Mouse (Mus musculus): Measurements from ENCODE around the gene Polr2g.

The Polr2g gene

GRCm38 (mm10) chr19:8818301-8818798, 20.0 kb upstream of the Polr2g start:
- no peak for DNase-seq (ENCODE audit: low read depth)

GRCm38 (mm10) chr19:8817001-8817400, 18.6 kb upstream of the Polr2g start:
- DNase-seq (ENCODE audit: low read depth) = no peak

DNA sequence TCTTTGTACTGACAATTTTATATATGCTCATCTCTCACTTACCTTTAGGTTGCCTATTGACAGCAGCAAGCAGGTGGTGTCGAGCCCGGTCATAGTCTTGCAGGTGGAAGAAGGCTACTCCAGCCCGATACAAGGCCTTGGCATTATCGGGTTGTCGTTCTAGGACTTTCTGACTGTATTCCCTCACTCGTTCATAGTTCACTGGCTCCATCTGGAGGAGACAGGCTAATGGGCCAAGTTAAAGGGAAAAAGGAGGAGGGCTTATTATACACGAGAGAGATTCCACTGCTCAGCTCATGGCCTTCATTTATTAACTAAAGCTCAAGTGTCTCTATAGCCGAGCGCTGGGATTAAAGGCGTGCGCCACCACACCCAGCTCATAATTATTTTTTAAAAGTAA, 17.4 kb upstream of the Polr2g start:
- DNase-seq (ENCODE audit: low read depth) = no peak

DNA sequence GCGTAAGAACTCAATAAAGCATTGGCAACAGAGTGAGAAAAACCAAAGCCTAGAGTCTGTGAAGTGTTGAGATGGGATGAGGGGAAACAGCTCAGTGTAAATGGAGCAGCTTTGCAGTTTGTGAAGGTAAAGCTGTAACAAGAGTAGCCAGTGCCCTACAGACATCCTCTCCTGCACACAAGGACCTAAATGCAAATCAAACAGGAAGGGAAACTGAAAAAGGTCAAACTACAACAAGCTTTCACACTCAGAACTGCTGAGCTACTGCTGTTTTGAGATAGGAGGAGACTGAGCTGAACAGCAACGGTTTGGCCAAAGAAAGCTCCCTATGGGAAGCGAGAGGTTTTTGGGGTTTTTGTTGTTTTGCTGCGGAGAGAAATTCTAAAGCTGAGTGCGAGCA, 8.4 kb upstream of the Polr2g start:
- DNase-seq (ENCODE audit: low read depth) = no peak

DNA sequence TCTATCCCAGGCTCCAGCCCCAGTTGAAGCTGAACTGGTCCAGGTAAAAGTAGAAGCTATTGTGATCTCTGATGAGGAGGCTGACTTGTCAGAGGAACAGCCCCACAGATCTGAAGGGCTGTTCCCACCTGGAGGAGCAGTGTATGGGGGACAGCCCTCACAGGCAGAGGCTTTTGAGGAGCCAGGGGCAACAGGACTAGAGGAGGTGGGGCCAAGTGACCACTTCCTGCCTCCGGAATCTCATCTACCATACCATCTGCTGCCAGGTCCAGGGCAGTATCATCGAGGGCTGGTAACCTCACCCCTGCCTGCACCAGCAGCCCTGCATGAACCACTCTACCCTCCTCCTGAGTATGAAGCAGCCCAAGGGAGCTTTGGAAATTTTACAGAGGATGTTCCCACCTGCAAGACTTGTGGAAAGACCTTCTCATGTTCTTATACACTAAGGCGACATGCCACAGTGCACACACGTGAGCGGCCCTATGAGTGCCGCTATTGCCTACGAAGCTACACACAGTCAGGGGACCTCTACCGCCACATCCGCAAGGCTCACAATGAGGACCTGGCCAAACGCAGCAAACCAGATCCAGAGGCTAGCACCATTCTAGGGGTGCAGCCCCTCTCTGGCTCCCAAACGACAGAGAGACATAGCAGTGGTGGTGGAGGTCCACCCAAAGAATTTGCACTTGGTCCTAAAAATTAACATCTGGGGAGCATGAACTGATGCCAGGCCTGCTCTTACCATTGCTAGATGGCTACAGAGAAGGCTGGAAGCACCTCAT, 5.7 kb upstream of the Polr2g start:
- no peak for DNase-seq (ENCODE audit: low read depth)

GRCm38 (mm10) chr19:8803204-8803780, 4.9 kb upstream of the Polr2g start:
- no peak for DNase-seq (ENCODE audit: low read depth)

GRCm38 (mm10) chr19:8802130-8802821, 3.9 kb upstream of the Polr2g start, which contains the start of gene Zbtb3:
TSS of gene Zbtb3 (plus strand) at chr19:8802555.
- peak; percentile 99 for DNase-seq (ENCODE audit: low read depth)

DNA sequence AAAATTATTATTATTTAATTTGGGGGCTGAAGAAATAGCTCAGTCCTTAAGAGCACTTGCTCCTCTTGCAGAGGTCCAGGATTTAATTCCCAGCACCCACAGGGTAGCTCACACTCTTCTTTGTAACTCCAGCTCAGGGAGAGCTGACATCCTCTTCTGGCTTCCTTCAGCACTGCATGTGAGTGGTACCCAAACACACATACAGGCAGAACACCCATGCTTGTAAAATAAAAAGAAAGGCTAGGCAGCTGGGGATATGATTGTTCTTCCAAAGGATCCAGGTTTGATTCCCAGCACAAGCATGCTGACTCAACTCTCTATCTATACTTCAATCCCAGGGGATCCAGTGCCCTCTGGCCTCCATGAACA, 554 bp upstream of the Polr2g start:
- DNase-seq (ENCODE audit: low read depth) = no peak

GRCm38 (mm10) chr19:8790171-8790570, 8.2 kb downstream of the Polr2g start:
- DNase-seq (ENCODE audit: low read depth) = no peak

- DNase-seq (ENCODE audit: low read depth) = no peak
Observed at GRCm38 (mm10) chr19:8789171-8789570, 9.2 kb downstream of the Polr2g start.

DNA sequence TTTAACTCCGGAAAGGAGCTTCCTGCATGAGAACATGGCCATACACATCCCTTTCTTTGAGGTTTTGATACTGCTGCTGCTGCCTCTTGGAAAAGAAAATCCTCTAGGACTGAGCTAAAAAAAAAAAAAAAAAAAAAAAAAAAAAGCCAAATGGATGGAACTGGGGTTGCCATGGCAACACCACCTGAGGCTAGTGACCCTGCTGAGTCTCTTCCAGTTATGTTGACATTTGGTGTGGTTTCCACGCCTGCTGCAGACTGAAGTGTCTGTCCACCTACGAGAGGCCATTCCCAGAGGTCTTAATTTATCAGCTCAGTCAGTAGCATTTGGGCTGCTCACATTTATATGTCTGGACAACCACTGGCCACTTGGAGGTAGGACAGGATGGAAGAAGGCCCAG, 9.9 kb downstream of the Polr2g start:
- DNase-seq (ENCODE audit: low read depth) = no peak

DNA sequence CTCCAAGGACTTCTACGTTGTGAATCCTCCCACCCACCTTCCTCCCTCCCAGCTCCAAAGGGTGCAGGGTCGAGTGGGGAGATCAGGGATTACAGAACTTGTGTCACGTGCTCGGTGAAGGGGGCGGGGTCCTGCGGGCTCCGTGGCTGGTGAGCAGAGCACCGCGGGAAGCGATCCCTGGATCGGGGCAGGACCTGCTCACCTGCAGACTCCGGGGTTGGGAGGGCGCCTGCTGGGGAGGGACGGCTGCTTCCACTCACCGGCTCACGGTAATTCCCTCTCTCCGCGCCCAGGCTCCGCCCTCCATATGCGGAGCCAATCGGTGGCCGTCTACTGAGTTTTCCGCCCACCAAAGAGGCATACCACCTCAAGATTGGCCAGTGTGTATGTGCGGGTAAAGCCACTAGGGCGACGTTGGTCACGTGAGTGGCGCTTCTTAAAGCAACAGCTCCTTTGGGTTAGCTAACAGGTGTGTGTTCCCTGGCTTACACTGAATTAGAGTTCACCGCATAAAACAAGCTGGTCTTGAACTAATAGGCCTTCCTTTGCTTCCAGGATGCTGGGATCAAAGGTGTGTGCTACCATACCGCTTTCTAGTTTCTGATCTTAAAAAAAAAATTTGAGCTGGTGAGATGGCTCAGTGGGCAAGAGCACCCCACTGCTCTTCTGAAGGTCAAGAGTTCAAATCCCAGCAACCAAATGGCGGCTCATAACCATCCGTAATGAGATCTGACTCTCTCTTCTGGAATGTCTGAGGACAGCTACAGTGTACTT, 12.2 kb downstream of the Polr2g start, which contains the start of gene Taf6l:
Taf6l (minus strand) TSS at position 410 of the 774 bp plus-strand sequence.
- DNase-seq (ENCODE audit: low read depth) = peak; percentile 89

DNA sequence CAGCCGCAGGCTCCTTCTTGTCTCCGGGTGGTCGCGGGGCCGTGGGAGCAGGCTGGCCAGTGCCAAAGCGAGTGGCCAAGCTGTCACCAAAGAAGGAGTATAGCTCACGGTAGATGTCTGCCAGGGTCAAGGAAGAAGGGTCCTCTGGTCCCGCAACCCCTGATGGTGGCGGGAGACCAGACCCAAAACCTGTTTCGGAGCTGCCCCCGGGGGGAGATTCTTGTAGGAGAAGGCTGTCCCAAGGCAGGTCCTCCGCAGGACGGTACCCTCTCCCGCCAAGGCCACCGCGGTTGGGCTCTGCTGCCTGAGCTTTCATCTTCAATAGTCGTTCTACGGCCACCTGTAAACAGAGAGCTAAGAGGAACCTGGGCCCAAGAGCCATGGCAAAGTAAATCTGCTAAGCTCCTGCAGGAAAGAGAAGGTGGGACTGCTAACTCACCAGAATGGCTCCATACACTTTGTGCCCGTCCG, 23.4 kb downstream of the Polr2g start:
- no peak for DNase-seq (ENCODE audit: low read depth)

- peak; percentile 71 for DNase-seq (ENCODE audit: low read depth)
Observed at GRCm38 (mm10) chr19:8774086-8774835, 24.1 kb downstream of the Polr2g start, which contains the start of gene Tmem179b. TSS of gene Tmem179b (minus strand) at chr19:8774467.

- no peak for DNase-seq (ENCODE audit: low read depth)
Observed at GRCm38 (mm10) chr19:8773409-8773808, 25.0 kb downstream of the Polr2g start.

DNA sequence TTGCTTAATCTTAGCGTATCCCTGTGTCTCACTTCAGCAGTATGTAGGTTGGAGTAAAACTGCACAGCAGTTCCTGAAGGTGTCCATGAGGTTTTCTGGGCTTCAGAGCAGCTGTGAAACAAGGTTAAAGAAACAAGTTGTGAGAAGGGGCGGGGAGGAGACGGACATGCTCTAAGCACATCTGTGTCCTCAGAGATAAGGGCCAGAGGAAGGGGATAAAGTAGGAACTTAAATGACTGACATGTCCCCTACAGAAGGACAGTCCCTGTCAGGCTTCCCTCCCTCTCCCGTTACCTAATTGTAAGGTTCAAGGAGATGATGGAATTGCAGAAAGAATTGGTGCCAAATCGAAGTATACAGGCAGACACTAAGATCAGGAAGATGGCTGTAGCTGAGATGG, 25.4 kb downstream of the Polr2g start:
- DNase-seq (ENCODE audit: low read depth) = no peak

- DNase-seq (ENCODE audit: low read depth) = no peak
Observed at GRCm38 (mm10) chr19:8770567-8771270, 27.7 kb downstream of the Polr2g start, which contains the start of gene Tmem223. TSS of gene Tmem223 (plus strand) at chr19:8770996.

- no peak for DNase-seq (ENCODE audit: low read depth)
Observed at GRCm38 (mm10) chr19:8765562-8765961, 32.8 kb downstream of the Polr2g start.

GRCm38 (mm10) chr19:8763276-8763675, 35.1 kb downstream of the Polr2g start:
- no peak for DNase-seq (ENCODE audit: low read depth)

GRCm38 (mm10) chr19:8760757-8761156, 37.6 kb downstream of the Polr2g start:
- no peak for DNase-seq (ENCODE audit: low read depth)

Measured in fibroblast of lung, adult 2 months (primary cell).